Mouse (Mus musculus) embryonic fibroblast, embryonic 13.5 days (primary cell): ENCODE data around the gene Dlk2.

Experiments used
- CTCF ChIP-seq: IDR thresholded peaks from 2 replicates; pipeline ENCODE4 v1.5.1; 2011; ENCODE audit warnings: mild to moderate bottlenecking, control low read depth, low read length, moderate library complexity, borderline replicate concordance; ENCODE audit not compliant: insufficient read depth
- POLR2A ChIP-seq: IDR thresholded peaks from 2 replicates; pipeline ENCODE4 v1.6.1; 2011; ENCODE audit warnings: low read depth, mild to moderate bottlenecking, control low read depth, low read length, moderate library complexity

- TF ChIP-seq CTCF (no peak), POLR2A (no peak)
Observed at GRCm38 (mm10) chr17:46341208-46341607, 44.0 kb downstream of the Dlk2 start.
